Mouse (Mus musculus) erythroblast, embryonic 14.5 days (primary cell): ENCODE results near the gene 2810459M11Rik.

Source experiments
- GATA1 ChIP-seq: IDR thresholded peaks from 2 replicates; pipeline ENCODE4 v1.6.1; 2012; ENCODE audit warnings: low read length, inconsistent platforms, mixed read lengths
- TAL1 ChIP-seq: IDR thresholded peaks from 3 replicates; pipeline ENCODE4 v1.6.1; 2012; ENCODE audit warnings: low read length, inconsistent platforms, mixed read lengths

DNA sequence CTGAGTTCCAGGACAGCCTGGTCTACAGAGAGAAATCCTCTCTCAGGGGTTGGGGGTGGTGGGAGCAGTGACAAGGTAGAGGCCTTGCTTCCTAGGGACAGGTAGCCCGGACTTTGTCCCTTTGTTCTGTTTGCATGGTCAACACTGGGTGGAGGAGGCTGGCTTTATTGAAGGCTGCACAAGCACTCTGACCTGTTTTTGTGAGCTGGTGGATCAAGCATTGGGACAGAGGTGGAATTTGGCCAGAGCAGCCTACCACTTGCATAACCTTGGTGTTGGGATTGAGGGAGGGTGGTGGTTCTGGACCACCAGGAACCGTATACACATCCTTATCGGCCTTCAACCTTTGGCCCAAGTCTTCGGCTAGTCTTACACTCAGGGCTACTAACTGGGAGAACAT lies 10.6 kb downstream of the 2810459M11Rik start:
- TF ChIP-seq TAL1 (no peak), GATA1 (no peak)
